Mouse (Mus musculus): Measurements from ENCODE around the gene Drap1. TPM values are rescaled to one million over a fixed set of nuclear protein-coding genes. Genes with fewer than 3 reads are reported as not detected.
A peak's percentile ranks its signal among the peaks of the same experiment; 100 is the strongest.

Gene Drap1
- total RNA-seq (2021) = 100 to 1,000 TPM; 316 to 335 TPM
- long read RNA-seq, experiment 1, transcript Drap1-209 (6 exons, 734 nt) = minor isoform, 5 of 210 reads
- long read RNA-seq, experiment 1, transcript Drap1-201 (7 exons, 992 nt) = major isoform, 175 of 210 reads
- long read RNA-seq, experiment 1, transcript Drap1-203 (7 exons, 939 nt) = minor isoform, 10 of 210 reads
- long read RNA-seq, experiment 1, partial matches to known transcripts = 9 of 210 reads
- long read RNA-seq, experiment 1, other reads (novel, unspliced or antisense) = 8 of 210 reads
- long read RNA-seq, experiment 2, transcript Drap1-201 (7 exons, 992 nt) = major isoform, 259 of 312 reads
- long read RNA-seq, experiment 2, transcript Drap1-204 (3 exons, 674 nt) = minor isoform, 7 of 312 reads
- long read RNA-seq, experiment 2, transcript Drap1-203 (7 exons, 939 nt) = minor isoform, 11 of 312 reads
- long read RNA-seq, experiment 2, transcript Drap1-209 (6 exons, 734 nt) = minor isoform, 9 of 312 reads
- long read RNA-seq, experiment 2, partial matches to known transcripts = 18 of 312 reads
- long read RNA-seq, experiment 2, other reads (novel, unspliced or antisense) = 8 of 312 reads

- Histone ChIP-seq H3K27ac (peak within 1 kb of the TSS; percentile 97), H3K4me3 (peak within 1 kb of the TSS; percentile 98)
- TF ChIP-seq CTCF (conservative IDR thresholded peaks at IDR 0.05) = no peak
- peak; percentile 93 to 94 for DNase-seq (ENCODE audit: low spot score in 2 of 2)
These were observed at the start of gene Drap1, which contains the start of gene AI837181 for GRCm38 (mm10) chr19:5424782-5425741. Gene Drap1, minus strand, starts transcription at chr19:5424979. Gene AI837181, plus strand, starts transcription at chr19:5425144.

DNA sequence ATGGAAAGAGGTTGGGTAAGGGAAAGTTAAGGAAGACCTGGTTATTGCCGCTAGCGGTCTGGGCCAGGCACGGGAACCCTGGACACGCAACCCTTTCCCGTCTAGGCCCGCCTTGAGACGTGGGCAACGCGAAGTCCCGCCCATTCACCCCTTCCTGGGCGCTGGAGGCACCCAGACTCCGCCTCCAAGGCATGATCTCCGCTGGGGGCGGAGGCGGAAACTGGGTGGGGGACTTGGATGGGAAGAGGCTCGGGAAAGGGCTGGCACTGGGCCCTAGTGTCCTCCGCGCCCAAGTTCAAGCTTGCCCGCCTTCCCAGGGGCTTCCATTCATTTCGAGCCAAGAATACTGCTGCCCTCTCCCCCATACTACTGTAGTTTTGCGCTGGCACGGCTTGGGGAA lies 48.9 kb upstream of the Drap1 start, which contains the start of gene Efemp2:
Gene Efemp2, plus strand, starts transcription at position 235 of the 400 bp plus-strand sequence.
- TF ChIP-seq CTCF (conservative IDR thresholded peaks at IDR 0.05) = no peak
- DNase-seq (ENCODE audit: low spot score in 2 of 2) = peak; percentile 55 to 60
- H3K27ac ChIP-seq = peak within 1 kb of the TSS; percentile 82

DNA sequence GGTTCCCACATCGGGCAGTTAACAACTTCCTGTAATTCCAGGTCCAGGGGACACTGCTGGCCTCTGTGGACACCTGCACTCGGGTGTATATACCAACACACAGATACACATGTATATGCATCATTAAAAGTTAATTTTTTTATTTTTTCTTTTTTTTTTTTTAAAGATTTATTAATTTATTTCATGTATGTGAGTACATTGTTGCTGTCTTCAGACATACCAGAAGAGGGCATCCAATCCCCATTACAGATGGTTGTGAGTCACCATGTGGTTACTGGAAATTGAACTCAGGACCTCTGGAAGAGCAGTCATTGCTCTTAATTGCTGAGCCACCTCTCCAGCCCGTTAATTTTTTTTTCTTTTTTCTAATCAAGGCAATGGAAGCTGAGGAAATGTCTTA lies 48.1 kb upstream of the Drap1 start:
- TF ChIP-seq CTCF (conservative IDR thresholded peaks at IDR 0.05) = peak; percentile 67
- Histone ChIP-seq H3K4me3 (no peak overlapping the region), H3K27ac (no peak overlapping the region)
- no peak for DNase-seq (ENCODE audit: low spot score in 2 of 2)

More for the DNA sequence above, 48.9 kb upstream of the Drap1 start, which contains the start of gene Efemp2:
- peak within 1 kb of the TSS; percentile 55 for H3K4me3 ChIP-seq

- Histone ChIP-seq H3K27ac (no peak overlapping the region), H3K4me3 (no peak overlapping the region)
- no peak for DNase-seq (ENCODE audit: low spot score in 2 of 2)
- no peak for TF ChIP-seq CTCF (conservative IDR thresholded peaks at IDR 0.05)
These were observed 47.1 kb upstream of the Drap1 start for GRCm38 (mm10) chr19:5471846-5472245.

- no peak for DNase-seq (ENCODE audit: low spot score in 2 of 2)
- H3K4me3 ChIP-seq = no peak within 1 kb of the TSS
- H3K27ac ChIP-seq = no peak within 1 kb of the TSS
- no peak for TF ChIP-seq CTCF (conservative IDR thresholded peaks at IDR 0.05)
These were observed 43.6 kb upstream of the Drap1 start, which contains the start of gene Ctsw for GRCm38 (mm10) chr19:5468374-5468773. Gene Ctsw, minus strand, starts transcription at chr19:5468507.

- TF ChIP-seq CTCF (conservative IDR thresholded peaks at IDR 0.05) = no peak
- DNase-seq (ENCODE audit: low spot score in 2 of 2) = no peak
- H3K4me3 ChIP-seq = no peak overlapping the region
- H3K27ac ChIP-seq = no peak overlapping the region
These were observed 42.2 kb upstream of the Drap1 start for GRCm38 (mm10) chr19:5466916-5467500.

GRCm38 (mm10) chr19:5465037-5465436 lies 40.3 kb upstream of the Drap1 start:
- Histone ChIP-seq H3K27ac (peak overlapping the region; percentile 72), H3K4me3 (no peak overlapping the region)
- no peak for DNase-seq (ENCODE audit: low spot score in 2 of 2)
- TF ChIP-seq CTCF (conservative IDR thresholded peaks at IDR 0.05) = no peak

DNA sequence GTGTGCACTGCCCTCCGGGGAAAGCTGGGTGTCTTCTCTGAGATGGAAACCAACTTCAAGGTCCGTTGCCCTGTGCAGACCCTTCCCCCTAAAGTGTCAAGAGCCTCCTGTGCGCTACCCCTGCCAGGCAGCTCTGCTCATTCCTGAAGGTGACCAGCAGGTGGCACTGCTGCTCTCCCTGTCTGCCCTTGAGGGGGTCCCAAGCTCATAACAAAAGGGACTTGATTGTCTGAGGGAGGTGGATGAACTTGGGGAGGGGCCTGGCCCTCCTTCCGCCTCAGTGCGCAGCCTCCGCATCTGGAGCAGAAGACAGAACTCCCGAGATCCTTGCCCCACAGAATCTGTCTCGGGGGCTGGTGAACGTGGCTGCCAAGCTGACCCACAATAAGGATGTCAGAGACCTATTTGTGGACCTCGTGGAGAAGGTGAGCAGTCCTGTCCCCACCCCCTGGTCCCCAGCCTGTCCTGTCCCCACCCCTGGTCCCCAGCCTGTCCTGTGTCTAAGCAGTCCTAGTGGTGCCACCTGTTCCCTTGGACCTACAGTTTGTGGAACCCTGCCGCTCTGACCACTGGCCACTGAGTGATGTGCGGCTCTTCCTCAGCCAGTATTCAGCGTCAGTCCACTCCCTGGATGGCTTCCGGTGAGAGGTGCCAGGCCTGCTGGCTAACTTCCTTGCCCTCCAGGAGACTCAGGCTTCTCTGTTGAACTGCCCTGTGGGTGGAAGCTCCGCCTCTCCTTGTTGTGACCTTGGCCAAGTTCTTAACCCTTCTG lies 39.2 kb upstream of the Drap1 start:
- peak overlapping the region; percentile 72 for H3K27ac ChIP-seq
- peak overlapping the region; percentile 30 for H3K4me3 ChIP-seq
- peak; percentile 96 for TF ChIP-seq CTCF (conservative IDR thresholded peaks at IDR 0.05)
- DNase-seq (ENCODE audit: low spot score in 2 of 2) = peak in 1 of 2 experiments; percentile 68

DNA sequence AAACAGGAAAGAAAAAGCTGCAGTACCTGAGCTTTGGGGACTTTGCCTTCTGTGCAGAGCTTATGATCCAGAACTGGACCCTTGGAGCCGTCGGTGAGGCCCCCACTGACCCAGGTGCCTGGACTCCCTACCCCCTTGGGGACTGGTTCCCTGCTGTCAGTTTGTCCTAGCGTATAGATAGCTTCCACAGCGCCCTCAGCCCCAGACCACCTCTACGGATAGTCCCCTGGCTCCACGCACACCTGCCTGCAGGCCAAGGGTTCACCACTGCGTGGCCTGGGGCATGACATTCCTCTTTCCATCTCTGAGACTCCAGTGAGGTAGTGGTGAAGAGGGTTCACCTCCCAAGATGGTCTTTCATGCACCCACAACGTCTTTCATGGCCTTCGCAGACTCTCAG lies 38.4 kb upstream of the Drap1 start:
- Histone ChIP-seq H3K4me3 (no peak overlapping the region), H3K27ac (no peak overlapping the region)
- no peak for DNase-seq (ENCODE audit: low spot score in 2 of 2)
- no peak for TF ChIP-seq CTCF (conservative IDR thresholded peaks at IDR 0.05)

- Histone ChIP-seq H3K4me3 (peak overlapping the region; percentile 77), H3K27ac (no peak overlapping the region; the same call in 1 of the 2 replicates)
- TF ChIP-seq CTCF (conservative IDR thresholded peaks at IDR 0.05) = no peak
- DNase-seq (ENCODE audit: low spot score in 2 of 2) = no peak
These were observed 36.6 kb upstream of the Drap1 start for GRCm38 (mm10) chr19:5461411-5461810.

- H3K27ac ChIP-seq = peak within 1 kb of the TSS; percentile 100
- peak within 1 kb of the TSS; percentile 77 for H3K4me3 ChIP-seq
- peak; percentile 81 to 91 for DNase-seq (ENCODE audit: low spot score in 2 of 2)
- TF ChIP-seq CTCF (conservative IDR thresholded peaks at IDR 0.05) = no peak
These were observed 35.7 kb upstream of the Drap1 start, which contains the start of gene Fibp for GRCm38 (mm10) chr19:5460465-5460911. Gene Fibp, plus strand, starts transcription at chr19:5460615.

All from layer of hippocampus, adult 2 months (tissue).